Mouse (Mus musculus) limb, embryonic 14.5 days (tissue): ENCODE data around the gene Arl9. TPM values are rescaled to one million over a fixed set of nuclear protein-coding genes. Genes with fewer than 3 reads are reported as not detected.

ENCODE experiments used
- ATAC-seq: fragments of 200-750 bp; cut with Nextera tagmentation; 2 replicates; pipeline ENCODE4 v1.8.0; 2017; ENCODE audit warnings: low read depth, moderate number of reproducible peaks, moderate TSS enrichment; ENCODE audit not compliant: low FRiP score
- DNase-seq: peaks from one replicate; pipeline ENCODE4 v3.0.0-alpha.2; 2015; ENCODE audit warnings: low spot score
- H3K27ac ChIP-seq: fragments of 300-500 bp; sonication (generic); replicated peaks from 2 replicates; pipeline ENCODE4 v1.5.1; 2014; ENCODE audit warnings: low read depth, mild to moderate bottlenecking, low read length, moderate library complexity, mixed read lengths
- H3K27me3 ChIP-seq: fragments of 300-500 bp; sonication (generic); 2 replicates; pipeline ENCODE4 v1.6.1; 2014; ENCODE audit warnings: low read length, mixed read lengths; ENCODE audit not compliant: control insufficient read depth, insufficient read depth
- H3K36me3 ChIP-seq: fragments of 300-500 bp; sonication (generic); 2 replicates; pipeline ENCODE4 v1.6.1; 2014; ENCODE audit warnings: mild to moderate bottlenecking, low read length, moderate library complexity, mixed read lengths; ENCODE audit not compliant: control insufficient read depth, insufficient read depth
- H3K4me1 ChIP-seq: fragments of 300-500 bp; sonication (generic); 2 replicates; pipeline ENCODE4 v1.6.1; 2014; ENCODE audit warnings: antibody characterized with exemption, low read length, mixed read lengths; ENCODE audit not compliant: control insufficient read depth, insufficient read depth
- H3K4me2 ChIP-seq: fragments of 300-500 bp; sonication (generic); replicated peaks from 2 replicates; pipeline ENCODE4 v1.6.1; 2014; ENCODE audit warnings: low read depth, mild to moderate bottlenecking, low read length, moderate library complexity; ENCODE audit not compliant: severe bottlenecking
- H3K4me3 ChIP-seq: fragments of 300-500 bp; sonication (generic); replicated peaks from 2 replicates; pipeline ENCODE4 v1.5.1; 2014; ENCODE audit warnings: low read length
- H3K9ac ChIP-seq: fragments of 300-500 bp; sonication (generic); 2 replicates; pipeline ENCODE4 v1.6.1; 2014; ENCODE audit warnings: mild to moderate bottlenecking, low read depth, low read length, moderate library complexity; ENCODE audit not compliant: severe bottlenecking
- H3K9me3 ChIP-seq: fragments of 300-500 bp; sonication (generic); 2 replicates; pipeline ENCODE4 v1.6.1; 2016; ENCODE audit warnings: low read length; ENCODE audit not compliant: control insufficient read depth
- POLR2A ChIP-seq: fragments of 200-500 bp; IDR thresholded peaks from 2 replicates; pipeline ENCODE4 v1.8.0; 2012; ENCODE audit warnings: inconsistent platforms, mild to moderate bottlenecking, moderate library complexity, borderline replicate concordance; ENCODE audit not compliant: insufficient read depth, insufficient read length; ENCODE audit errors: extremely low read depth
- WGBS: fragments of 180-500 bp; shearing (Covaris S2); extraction: QIAGEN DNeasy Blood & Tissue Kit; methylation state at CpG from one replicate; pipeline ENCODE4 v1.1.7; 2014; 5-methylcytosine and 5-hydroxymethylcytosine counted together
- polyA plus RNA-seq, 2 experiments: library from polyadenylated mRNA; depleted of rRNA in 1 of 2; stranded (reverse) in 1 of 2; unstranded in 1 of 2; fragments of >200 nt; fragmentation: Nextera tagmentation in 1 of 2; extraction: Ambion mirVana in 1 of 2; gene quantifications; 2 replicates each; pipeline versions ENCODE4 v1.2.1 to v1.2.3; 2012 to 2014

The Arl9 gene
- polyA plus RNA-seq, 2 experiments: 0.58 TPM; not detected in 1

DNA sequence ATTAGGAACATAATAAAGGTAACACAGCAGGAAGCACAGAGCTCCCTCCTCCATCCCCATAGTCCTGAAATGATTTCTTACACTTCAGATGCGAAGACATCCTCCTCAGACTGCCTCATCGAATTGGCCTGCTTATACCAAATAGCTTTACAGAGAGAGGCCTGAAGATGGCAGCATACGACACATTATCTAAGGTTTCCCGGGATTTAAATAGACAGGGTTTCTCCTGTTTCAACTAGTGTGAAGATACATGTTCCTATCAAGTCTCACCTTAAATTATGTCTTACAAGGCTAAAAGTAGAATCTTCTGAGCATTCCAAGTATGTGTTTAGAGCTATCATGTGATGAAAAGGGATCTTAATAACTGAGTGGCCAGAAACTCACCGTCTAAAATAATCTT, 5.4 kb upstream of the Arl9 start:
- no peak overlapping the region for H3K9ac ChIP-seq
- H3K27ac ChIP-seq: no peak overlapping the region
- TF ChIP-seq POLR2A: no peak
- ATAC-seq: no peak
- H3K4me2 ChIP-seq: no peak overlapping the region
- H3K4me3 ChIP-seq: no peak overlapping the region
- peak; percentile 79 for DNase-seq
- no peaks in the 10 kb centered on the region for H3K9me3 ChIP-seq
- no peaks in the 10 kb centered on the region for H3K4me1 ChIP-seq
- WGBS: 57% methylated on average over 5 of the region's 5 CpGs
- H3K27me3 ChIP-seq: no peaks in the 10 kb centered on the region
- H3K36me3 ChIP-seq: peaks cover 66% of the 10 kb centered on the region

DNA sequence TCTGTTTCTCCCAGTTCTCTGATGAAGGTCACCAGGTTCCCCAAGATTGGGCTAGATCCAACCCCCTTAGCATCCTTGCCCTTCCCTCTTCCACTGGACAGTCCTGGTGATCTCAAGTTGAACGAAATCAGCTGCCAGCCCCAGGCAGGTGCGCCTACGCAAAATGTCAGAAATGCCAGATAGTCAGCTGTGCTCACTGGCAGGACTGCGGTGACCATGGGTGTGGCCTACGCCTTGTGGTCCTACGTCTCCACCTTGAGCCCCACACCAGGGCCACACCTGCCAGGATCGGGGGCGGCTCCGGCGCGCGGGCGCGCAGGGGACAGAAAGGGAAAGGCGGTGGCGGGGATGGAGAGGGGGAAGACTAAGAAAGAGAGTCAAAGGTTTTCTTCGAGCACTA, 2.7 kb upstream of the Arl9 start:
- no peak for ATAC-seq
- no peaks in the 10 kb centered on the region for H3K27me3 ChIP-seq
- WGBS: 90% methylated on average over 17 of the region's 17 CpGs

DNA sequence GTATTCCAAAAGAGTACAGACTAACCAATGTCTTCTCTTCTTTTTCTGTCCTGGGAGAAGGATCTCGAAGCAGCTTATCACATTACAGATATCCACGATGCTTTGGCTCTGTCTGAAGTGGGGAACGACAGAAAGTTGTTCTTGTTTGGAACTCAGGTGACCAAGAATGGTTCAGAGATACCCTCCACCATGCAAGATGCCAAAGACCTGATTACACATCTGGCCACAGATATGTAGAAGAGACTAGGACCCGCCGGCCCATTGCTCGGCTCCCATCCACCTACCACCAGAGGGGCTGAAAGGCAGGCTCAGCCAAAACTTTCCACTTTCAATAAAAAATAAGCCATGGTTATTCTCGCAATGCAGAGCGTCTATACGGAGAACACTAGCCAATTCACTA, 6.5 kb downstream of the Arl9 start:
- H3K4me1 ChIP-seq: no peaks in the 10 kb centered on the region
- H3K4me2 ChIP-seq: no peak overlapping the region
- H3K9ac ChIP-seq: no peak overlapping the region
- H3K27me3 ChIP-seq: no peaks in the 10 kb centered on the region
- no peaks in the 10 kb centered on the region for H3K36me3 ChIP-seq
- TF ChIP-seq POLR2A: no peak
- DNase-seq: no peak
- H3K4me3 ChIP-seq: no peak overlapping the region
- H3K9me3 ChIP-seq: no peaks in the 10 kb centered on the region
- no peak overlapping the region for H3K27ac ChIP-seq
- no peak for ATAC-seq
- WGBS: 90% methylated on average over 9 of the region's 9 CpGs

More for the DNA sequence above, 2.7 kb upstream of the Arl9 start:
- no peak overlapping the region for H3K4me3 ChIP-seq
- H3K27ac ChIP-seq: no peak overlapping the region
- no peak overlapping the region for H3K9ac ChIP-seq
- H3K4me1 ChIP-seq: no peaks in the 10 kb centered on the region
- no peak for TF ChIP-seq POLR2A
- no peak for DNase-seq
- H3K36me3 ChIP-seq: peaks cover 38% of the 10 kb centered on the region
- no peak overlapping the region for H3K4me2 ChIP-seq
- H3K9me3 ChIP-seq: no peaks in the 10 kb centered on the region

DNA sequence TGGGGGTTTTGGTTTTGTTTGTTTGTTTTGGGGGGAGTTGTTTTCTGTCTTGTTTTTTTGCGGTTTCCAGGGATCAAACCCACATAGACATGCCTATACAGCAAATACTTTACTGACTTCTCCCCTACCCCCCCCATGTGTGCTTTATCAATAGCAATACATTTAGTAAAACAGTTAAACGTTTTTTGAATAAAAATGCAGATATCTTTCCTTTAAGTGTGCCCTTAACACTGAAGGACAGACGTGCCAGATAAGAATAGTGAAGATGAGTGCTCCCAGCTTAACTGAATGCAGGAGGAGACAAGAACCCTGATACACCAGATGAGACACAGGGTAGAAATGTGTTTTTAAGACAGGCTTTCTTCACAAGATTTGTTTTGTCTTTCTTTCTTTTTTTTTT, 7.2 kb downstream of the Arl9 start:
- WGBS: 64% methylated on average over 3 of the region's 3 CpGs
- H3K9ac ChIP-seq: no peak overlapping the region
- H3K9me3 ChIP-seq: no peaks in the 10 kb centered on the region
- 0 out of 2 replicates have a peak, but pooled peaks cover under 1% of the 10 kb centered on the region for H3K27me3 ChIP-seq
- H3K4me1 ChIP-seq: no peaks in the 10 kb centered on the region
- no peak for TF ChIP-seq POLR2A
- no peak for DNase-seq
- H3K36me3 ChIP-seq: no peaks in the 10 kb centered on the region
- no peak overlapping the region for H3K4me2 ChIP-seq
- H3K4me3 ChIP-seq: no peak overlapping the region
- H3K27ac ChIP-seq: no peak overlapping the region
- no peak for ATAC-seq

DNA sequence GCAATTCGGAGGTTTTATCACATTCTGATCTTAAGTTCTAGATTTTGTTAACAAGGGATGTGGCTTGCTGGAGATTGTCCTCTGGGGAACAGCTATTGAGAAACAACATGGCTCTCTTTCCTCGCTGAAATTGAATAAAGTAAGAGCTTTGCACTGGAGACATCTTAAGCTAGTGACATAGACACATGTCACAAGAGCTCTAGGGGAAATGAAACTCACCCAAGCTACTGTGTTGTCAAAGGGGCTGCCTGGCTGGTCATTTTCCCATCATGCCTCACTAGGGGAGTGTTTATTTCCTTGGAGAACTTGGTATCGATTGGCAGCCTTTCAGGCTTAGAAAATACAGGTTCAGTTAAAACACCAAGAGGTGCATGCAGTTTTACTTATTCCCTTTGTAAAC, 9.3 kb downstream of the Arl9 start:
- Histone ChIP-seq H3K4me2 (no peak overlapping the region), H3K4me3 (no peak overlapping the region), H3K27me3 (peaks cover 5% of the 10 kb centered on the region; the same call in 1 of the 2 replicates), H3K4me1 (no peaks in the 10 kb centered on the region), H3K36me3 (no peaks in the 10 kb centered on the region), H3K9ac (no peak overlapping the region), H3K27ac (no peak overlapping the region), H3K9me3 (no peaks in the 10 kb centered on the region)
- DNase-seq: no peak
- ATAC-seq: no peak
- 69% methylated on average over 3 of the region's 3 CpGs for WGBS
- no peak for TF ChIP-seq POLR2A
